Comparison of ENCODE assay signal across 8 mouse cellular contexts in genomic region chr7:108950312-108950761, GRCm38 (mm10). TPM values are rescaled to one million over a fixed set of nuclear protein-coding genes. Genes with fewer than 3 reads are reported as not detected.
DNase-seq lines count a peak whose midpoint lies in the region; ATAC-seq and TF ChIP-seq lines count a peak whose summit lies in the region.

Gene Tub, plus strand, starts transcription at chr7:108950338.

- H3K9me3 ChIP-seq in megakaryocyte, embryonic 14.5 days, result no peaks in the 10 kb centered on the region
- H3K9me3 ChIP-seq in kidney, embryonic 14.5 days (ENCODE audit: control insufficient read depth, low read length), result no peaks in the 10 kb centered on the region
- no peaks in the 10 kb centered on the region for H3K9me3 ChIP-seq in limb, embryonic 12.5 days
- no peaks in the 10 kb centered on the region for H3K9me3 ChIP-seq in midbrain, postnatal 0 days (ENCODE audit: low read length)
- no peaks in the 10 kb centered on the region for H3K9me3 ChIP-seq in stomach, embryonic 15.5 days

- peak within 1 kb of the TSS; percentile 26; the same call in 1 of the 2 replicates for H3K9ac ChIP-seq in heart, adult 2 months (ENCODE audit: low read depth, low read length)
- H3K9ac ChIP-seq in kidney, embryonic 14.5 days (ENCODE audit: low read depth, low read length), result peak within 1 kb of the TSS; percentile 28; the same call in 1 of the 2 replicates
- peak within 1 kb of the TSS; percentile 57 for H3K9ac ChIP-seq in limb, embryonic 12.5 days (replicated peaks)
- H3K9ac ChIP-seq in midbrain, postnatal 0 days (replicated peaks; ENCODE audit: low read length, poor library complexity, severe bottlenecking), result peak within 1 kb of the TSS; percentile 70
- no peak within 1 kb of the TSS for H3K9ac ChIP-seq in stomach, embryonic 15.5 days

- peak within 1 kb of the TSS; percentile 88 for H3K4me3 ChIP-seq in megakaryocyte, embryonic 14.5 days (replicated peaks)
- H3K4me3 ChIP-seq in heart, adult 2 months, result peak within 1 kb of the TSS; percentile 46
- H3K4me3 ChIP-seq in kidney, embryonic 14.5 days (ENCODE audit: low read length), result peak within 1 kb of the TSS; percentile 49
- H3K4me3 ChIP-seq in limb, embryonic 12.5 days (replicated peaks), result peak within 1 kb of the TSS; percentile 64
- H3K4me3 ChIP-seq in midbrain, postnatal 0 days (ENCODE audit: low read depth, low read length), result peak within 1 kb of the TSS; percentile 52
- H3K4me3 ChIP-seq in stomach, embryonic 15.5 days (replicated peaks), result peak within 1 kb of the TSS; percentile 39

- peak within 1 kb of the TSS; percentile 92 for H3K4me2 ChIP-seq in kidney, embryonic 14.5 days (replicated peaks; ENCODE audit: low read depth, low read length)
- H3K4me2 ChIP-seq in limb, embryonic 12.5 days, result peak within 1 kb of the TSS; percentile 99
- H3K4me2 ChIP-seq in midbrain, postnatal 0 days (ENCODE audit: low read depth, low read length, poor library complexity, severe bottlenecking), result peak within 1 kb of the TSS; percentile 83
- H3K4me2 ChIP-seq in stomach, embryonic 15.5 days, result peak within 1 kb of the TSS; percentile 72

- H3K79me2 ChIP-seq in heart, adult 2 months (replicated peaks; ENCODE audit: control insufficient read depth, insufficient read depth, low read length), result no peaks in the 10 kb centered on the region

- H3K27ac ChIP-seq in heart, adult 2 months, result no peak within 1 kb of the TSS
- no peak within 1 kb of the TSS for H3K27ac ChIP-seq in kidney, embryonic 14.5 days (ENCODE audit: low read depth, low read length)
- H3K27ac ChIP-seq in limb, embryonic 12.5 days, result no peak within 1 kb of the TSS
- H3K27ac ChIP-seq in midbrain, postnatal 0 days (ENCODE audit: low read depth, low read length), result peak within 1 kb of the TSS; percentile 87
- H3K27ac ChIP-seq in stomach, embryonic 15.5 days, result no peak within 1 kb of the TSS

- peaks cover 14% of the 10 kb centered on the region for H3K36me3 ChIP-seq in megakaryocyte, embryonic 14.5 days (replicated peaks; ENCODE audit: low read length)
- H3K36me3 ChIP-seq in heart, adult 2 months (ENCODE audit: control insufficient read depth, insufficient read depth, low read length), result no peaks in the 10 kb centered on the region
- H3K36me3 ChIP-seq in kidney, embryonic 14.5 days (ENCODE audit: control insufficient read depth, insufficient read depth, low read length), result peaks cover 4% of the 10 kb centered on the region; the same call in 1 of the 2 replicates
- peaks cover 9% of the 10 kb centered on the region; the same call in 1 of the 2 replicates for H3K36me3 ChIP-seq in limb, embryonic 12.5 days
- H3K36me3 ChIP-seq in midbrain, postnatal 0 days (ENCODE audit: insufficient read depth, low read length), result no peaks in the 10 kb centered on the region
- H3K36me3 ChIP-seq in stomach, embryonic 15.5 days, result no peaks in the 10 kb centered on the region

- TF ChIP-seq POLR2A in heart, adult 2 months (IDR thresholded peaks at IDR 0.05; ENCODE audit: insufficient read depth, low read depth, low read length), result no peak

- TF ChIP-seq CTCF in heart, adult 2 months (IDR thresholded peaks at IDR 0.05), result no peak
- no peak for TF ChIP-seq CTCF in midbrain, postnatal 0 days (IDR thresholded peaks at IDR 0.05)

- WGBS in heart, adult 2 months, result 2% methylated on average over 44 of the region's 44 CpGs
- under 1% methylated on average over 39 of the region's 44 CpGs for WGBS in kidney, embryonic 14.5 days
- WGBS in limb, embryonic 12.5 days, result under 1% methylated on average over 38 of the region's 44 CpGs
- under 1% methylated on average over 37 of the region's 44 CpGs for WGBS in midbrain, postnatal 0 days
- WGBS in stomach, embryonic 15.5 days, result under 1% methylated on average over 42 of the region's 44 CpGs

- peaks cover 34% of the 10 kb centered on the region for H3K4me1 ChIP-seq in megakaryocyte, embryonic 14.5 days
- no peaks in the 10 kb centered on the region; the same call in 1 of the 2 replicates for H3K4me1 ChIP-seq in heart, adult 2 months (ENCODE audit: control insufficient read depth, insufficient read depth, low read length)
- 0 out of 2 replicates have a peak, but pooled peaks cover 6% of the 10 kb centered on the region for H3K4me1 ChIP-seq in kidney, embryonic 14.5 days (ENCODE audit: control insufficient read depth, insufficient read depth, low read length)
- peaks cover 11% of the 10 kb centered on the region for H3K4me1 ChIP-seq in limb, embryonic 12.5 days (replicated peaks)
- no peaks in the 10 kb centered on the region for H3K4me1 ChIP-seq in midbrain, postnatal 0 days (ENCODE audit: insufficient read depth, low read length)
- H3K4me1 ChIP-seq in stomach, embryonic 15.5 days, result peaks cover 10% of the 10 kb centered on the region

- DNase-seq in embryo, embryonic 10 days (ENCODE audit: low spot score), result peak; percentile 79
- peak; percentile 39 to 50 for DNase-seq in heart, adult 2 months
- peak; percentile 87 for DNase-seq in midbrain, postnatal 0 days (ENCODE audit: low spot score)

- TF ChIP-seq EP300 in heart, adult 2 months (IDR thresholded peaks at IDR 0.05; ENCODE audit: insufficient read depth, low read depth, low read length), result no peak

- intact Hi-C loops in heart, adult 2 months (cut with DNase I), result no loop called here

- H3K27me3 ChIP-seq in megakaryocyte, embryonic 14.5 days (replicated peaks), result peaks cover 50% of the 10 kb centered on the region
- peaks cover 11% of the 10 kb centered on the region for H3K27me3 ChIP-seq in heart, adult 2 months (ENCODE audit: control insufficient read depth, insufficient read depth, low read length)
- peaks cover 33% of the 10 kb centered on the region for H3K27me3 ChIP-seq in kidney, embryonic 14.5 days (ENCODE audit: control insufficient read depth, insufficient read depth, low read length)
- H3K27me3 ChIP-seq in limb, embryonic 12.5 days, result peaks cover 43% of the 10 kb centered on the region
- peaks cover 9% of the 10 kb centered on the region; the same call in 1 of the 2 replicates for H3K27me3 ChIP-seq in midbrain, postnatal 0 days (ENCODE audit: insufficient read depth, low read length)
- peaks cover 39% of the 10 kb centered on the region for H3K27me3 ChIP-seq in stomach, embryonic 15.5 days (replicated peaks)

- ATAC-seq in megakaryocyte, adult 5-6 weeks (ENCODE audit: poor library complexity, severe bottlenecking), result no peak
- peak; percentile 75 for ATAC-seq in kidney, embryonic 14.5 days (ENCODE audit: low FRiP score, low TSS enrichment)
- ATAC-seq in limb, embryonic 12.5 days (ENCODE audit: insufficient number of reproducible peaks, insufficient read depth, low FRiP score, low TSS enrichment, low read depth), result peak; percentile 48
- peak; percentile 86 for ATAC-seq in midbrain, postnatal 0 days (ENCODE audit: low FRiP score)
- 0 out of 2 replicates have a peak, but pooled peaks have one; percentile 53 for ATAC-seq in stomach, embryonic 15.5 days (ENCODE audit: insufficient read depth, low FRiP score, low read depth)

RNA-seq across cellular contexts. Expression of gene Tub, which starts in this region (rescaled TPM):
- polyA plus RNA-seq in megakaryocyte, embryonic 14.5 days (2012; ENCODE audit: insufficient read depth, low replicate concordance), result 0.83 TPM in 1 of 2 replicates, not detected in the other
- total RNA-seq in megakaryocyte, adult 5-6 weeks (2015), result not detected in 2 replicates
- total RNA-seq in megakaryocyte, adult 5-6 weeks (2017), result not detected in 2 replicates
- under 1 TPM; 0.26 to 0.52 TPM for total RNA-seq in heart, adult 2 months (2021)
- 0.45 and 1.2 TPM in 2 replicates for polyA plus RNA-seq in heart, adult 2 months (2012; rRNA removed)
- 0.49 and 0.81 TPM in 2 replicates for polyA plus RNA-seq in kidney, embryonic 14.5 days (2014; fragmentation: Nextera tagmentation; extraction: Ambion mirVana)
- 5.4 and 5.7 TPM in 2 replicates for polyA plus RNA-seq in limb, embryonic 12.5 days (2016; fragmentation: Nextera tagmentation; extraction: Ambion mirVana)
- total RNA-seq in midbrain, postnatal 0 days (2014; rRNA removed), result 159 and 207 TPM in 2 replicates
- polyA plus RNA-seq in midbrain, postnatal 0 days (2015; fragmentation: Nextera tagmentation; extraction: Ambion mirVana), result 42.8 and 44.3 TPM in 2 replicates
- polyA plus RNA-seq in stomach, embryonic 15.5 days (2015; fragmentation: Nextera tagmentation; extraction: Ambion mirVana), result 2.5 TPM in 2 replicates

Comparison
In these comparisons a context has a peak if more than half of its experiments do, and no peak if none do; other contexts are left out.
1. RNA of gene Tub (total RNA-seq): 159 to 207 TPM in midbrain, postnatal 0 days; 0.26 to 0.52 TPM in heart, adult 2 months and not detected in megakaryocyte, adult 5-6 weeks; every median in the first group is over 100 times any median in the second.
2. Peak in ATAC-seq, H3K4me3 ChIP-seq, H3K9ac ChIP-seq and H3K4me2 ChIP-seq in kidney, embryonic 14.5 days; RNA of the gene not detected or under 1 TPM.
3. Peak in every context shown above with its lines, with median percentiles within 50 percentile points of each other: H3K4me3 ChIP-seq, DNase-seq and H3K4me2 ChIP-seq.